Mouse (Mus musculus): ENCODE data around the gene Gpr37l1.
A peak's percentile ranks its signal among the peaks of the same experiment; 100 is the strongest.

The Gpr37l1 gene

GRCm38 (mm10) chr1:135147702-135148058 lies 19.8 kb downstream of the Gpr37l1 start:
- DNase-seq (ENCODE audit: low read depth), result no peak

DNA sequence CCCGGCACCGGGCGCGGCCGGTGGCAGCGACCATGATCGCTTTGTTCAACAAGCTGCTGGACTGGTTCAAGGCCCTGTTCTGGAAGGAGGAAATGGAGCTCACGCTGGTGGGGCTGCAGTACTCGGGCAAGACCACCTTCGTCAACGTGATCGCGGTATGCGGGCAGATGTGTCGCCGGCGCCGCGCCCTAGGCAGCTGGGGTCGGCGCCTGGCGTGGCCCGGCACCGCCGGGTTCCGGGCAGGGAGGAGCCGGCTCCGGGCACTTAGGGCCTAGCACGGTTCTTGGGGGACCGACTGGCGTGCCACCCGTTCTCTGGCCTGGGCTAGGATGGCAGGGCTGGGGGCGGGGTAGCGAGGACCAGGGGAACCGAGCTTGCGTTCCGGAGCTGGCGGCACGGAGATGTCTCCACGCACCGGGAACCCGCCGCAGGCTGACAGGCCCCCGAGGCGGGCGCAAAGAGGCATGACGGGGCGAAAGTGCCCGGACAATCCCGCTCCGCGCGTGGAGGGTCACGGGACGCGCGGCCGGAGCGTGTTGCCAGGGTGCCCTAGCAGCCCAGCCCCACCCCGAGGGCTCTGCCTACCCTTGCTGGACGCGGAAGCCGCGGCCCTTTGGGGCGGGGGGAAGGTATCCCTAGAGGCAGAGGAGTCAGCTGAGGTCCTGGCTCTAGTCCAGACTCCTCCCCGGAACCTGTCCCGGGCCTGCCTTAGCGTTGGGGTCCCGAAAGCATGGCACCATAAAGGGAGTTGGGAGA lies 20.4 kb downstream of the Gpr37l1 start:
- peak; percentile 94 for DNase-seq (ENCODE audit: low read depth)

DNA sequence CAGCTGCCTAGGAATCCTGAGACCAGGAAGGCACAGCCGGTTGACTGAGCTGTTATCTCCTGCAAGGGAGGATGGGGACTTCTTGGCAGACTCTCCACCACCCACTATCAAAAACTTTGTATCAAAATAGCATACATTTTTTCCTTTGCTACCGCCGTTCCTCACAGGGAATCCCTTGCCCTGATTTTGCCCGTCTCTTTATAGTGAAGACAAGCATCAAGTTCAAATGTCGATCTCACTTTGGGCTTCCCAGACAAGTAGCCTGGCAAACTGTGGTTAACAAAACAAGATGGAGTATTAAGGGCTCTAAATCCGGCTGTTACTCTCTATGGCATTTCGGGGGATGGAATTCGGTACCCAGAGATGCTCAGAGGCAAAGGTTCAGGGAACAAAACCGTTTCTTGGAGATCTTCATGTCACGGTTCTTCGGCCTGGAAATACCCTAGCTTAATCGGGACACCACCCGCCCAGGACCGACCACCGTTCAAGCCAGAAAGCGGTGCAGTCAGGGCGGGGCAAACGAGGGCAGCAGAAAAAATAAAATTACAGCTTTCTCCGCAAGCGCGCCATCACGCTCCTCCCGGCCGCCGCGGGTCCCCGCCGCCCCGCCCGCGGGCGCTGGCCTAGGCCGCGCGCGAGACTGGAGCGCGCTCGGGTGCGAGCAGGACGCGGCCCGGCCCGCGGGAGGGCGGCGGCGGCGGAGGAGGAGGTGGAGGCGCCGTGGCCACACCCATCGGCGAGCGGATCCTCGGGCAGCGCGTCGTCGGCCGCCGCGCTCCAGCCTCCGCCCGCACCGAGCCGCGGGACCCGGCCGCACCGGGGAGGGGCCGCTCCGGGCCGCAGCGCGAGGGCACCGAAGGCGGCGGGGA lies 21.2 kb downstream of the Gpr37l1 start, which contains the start of gene Arl8a:
Arl8a (plus strand) TSS at position 748 of the 869 bp plus-strand sequence.
- peak; percentile 93 for DNase-seq (ENCODE audit: low read depth)

GRCm38 (mm10) chr1:135143940-135144339 lies 23.5 kb downstream of the Gpr37l1 start:
- no peak for DNase-seq (ENCODE audit: low read depth)

- no peak for DNase-seq (ENCODE audit: low read depth)
These were observed 25.0 kb downstream of the Gpr37l1 start for GRCm38 (mm10) chr1:135142452-135142851.

GRCm38 (mm10) chr1:135139906-135140305 lies 27.6 kb downstream of the Gpr37l1 start:
- DNase-seq (ENCODE audit: low read depth), result no peak

DNA sequence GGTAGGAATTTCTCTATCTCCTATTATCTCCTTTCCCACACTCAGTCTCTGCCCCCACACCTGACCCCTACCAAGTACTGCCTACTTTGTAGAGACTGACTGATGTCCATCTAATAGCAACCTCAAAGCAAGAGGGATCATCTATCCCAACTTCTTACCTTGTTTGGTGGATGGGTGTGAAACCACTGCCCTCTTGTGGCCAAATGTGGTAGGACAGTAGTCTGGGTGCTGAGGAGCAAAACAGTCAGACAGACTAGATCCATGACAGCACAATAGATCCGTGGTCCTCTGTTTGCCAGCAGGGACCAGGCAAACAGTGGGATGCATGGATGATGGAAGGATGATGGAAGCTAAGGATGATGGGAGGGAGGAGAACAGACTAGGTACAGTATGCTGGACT lies 31.0 kb downstream of the Gpr37l1 start:
- DNase-seq (ENCODE audit: low read depth), result peak; percentile 91

DNA sequence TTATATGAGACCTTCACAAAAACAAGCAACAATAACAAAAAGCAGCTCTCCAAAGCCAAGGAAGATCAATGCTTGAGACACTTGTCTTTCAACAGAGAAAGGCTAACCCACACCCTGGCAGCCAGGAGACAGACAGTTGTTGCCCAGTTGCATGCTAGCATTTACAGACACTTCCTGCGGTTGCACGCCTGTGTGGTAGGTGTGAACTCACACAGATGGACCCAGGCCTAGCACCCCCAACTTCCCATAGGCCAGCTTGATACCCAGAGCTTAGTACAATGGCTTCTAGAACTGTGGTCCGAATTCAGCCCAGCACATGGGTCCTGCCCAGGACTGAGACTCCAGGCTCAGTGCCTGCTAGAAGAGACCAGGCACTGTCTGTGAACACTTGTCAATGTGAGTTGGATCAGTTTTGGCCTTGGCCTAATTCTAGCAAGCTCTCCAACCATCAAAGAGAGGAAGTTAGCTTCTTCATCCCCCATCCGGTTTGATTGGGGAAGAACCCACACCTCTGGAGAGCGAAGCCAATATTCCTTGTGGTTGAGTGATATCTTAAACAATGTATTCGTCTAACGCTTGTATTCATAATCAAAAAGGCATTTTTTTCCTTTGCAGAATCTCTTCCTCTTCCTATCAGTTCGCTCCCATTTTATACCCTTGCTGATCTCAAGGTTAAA lies 32.2 kb downstream of the Gpr37l1 start:
- no peak for DNase-seq (ENCODE audit: low read depth)

- DNase-seq (ENCODE audit: low read depth), result no peak
These were observed 33.6 kb downstream of the Gpr37l1 start for GRCm38 (mm10) chr1:135133678-135134435.

DNA sequence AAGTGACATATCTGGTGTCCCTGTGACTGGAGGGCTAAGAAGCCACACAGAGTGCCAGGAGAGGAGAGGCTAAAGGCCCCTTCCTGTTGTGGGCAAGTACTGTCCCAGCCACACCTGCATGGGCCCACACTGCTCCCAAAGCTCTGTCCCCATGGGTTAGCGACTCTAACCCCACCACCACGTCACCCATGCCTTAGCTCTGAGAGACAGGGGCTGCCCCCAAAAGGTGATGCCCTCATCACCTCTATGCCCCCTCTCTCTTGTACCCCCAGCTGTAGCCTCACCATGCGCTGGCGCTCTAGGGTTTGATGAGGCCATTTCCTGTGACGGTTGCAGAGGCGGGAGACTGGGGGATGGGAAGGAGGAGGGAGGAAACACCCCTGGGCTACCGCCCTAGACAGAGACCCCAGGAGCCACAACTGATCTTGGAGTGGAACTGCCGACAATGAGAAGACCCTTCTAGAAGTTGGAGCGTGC lies 34.5 kb downstream of the Gpr37l1 start:
- DNase-seq (ENCODE audit: low read depth), result no peak

GRCm38 (mm10) chr1:135132473-135132872 lies 35.0 kb downstream of the Gpr37l1 start, which contains the start of gene Ptpn7:
Gene Ptpn7, plus strand, starts transcription at chr1:135132700.
- DNase-seq (ENCODE audit: low read depth), result peak; percentile 63

DNA sequence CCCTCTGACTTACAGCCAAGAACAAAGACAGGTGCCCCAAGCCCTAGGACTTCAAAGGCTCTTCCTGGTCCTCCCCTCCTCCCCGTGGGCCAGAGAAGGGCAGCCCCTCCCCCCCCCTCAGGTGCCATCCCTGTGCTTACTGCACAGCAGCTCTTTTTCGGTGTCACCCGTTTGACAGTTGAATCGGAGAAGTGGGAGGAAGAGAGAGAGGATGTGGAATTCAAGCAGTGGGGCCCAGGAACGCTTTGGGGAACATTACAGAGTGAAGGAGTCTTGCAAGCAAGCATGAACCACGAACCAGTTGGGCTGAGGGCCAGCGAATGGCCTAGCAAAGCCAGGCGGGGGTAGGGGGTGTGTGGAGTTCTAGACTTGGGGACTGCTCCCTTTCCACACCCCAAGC lies 35.9 kb downstream of the Gpr37l1 start:
- no peak for DNase-seq (ENCODE audit: low read depth)

GRCm38 (mm10) chr1:135131034-135131433 lies 36.4 kb downstream of the Gpr37l1 start:
- no peak for DNase-seq (ENCODE audit: low read depth)

DNA sequence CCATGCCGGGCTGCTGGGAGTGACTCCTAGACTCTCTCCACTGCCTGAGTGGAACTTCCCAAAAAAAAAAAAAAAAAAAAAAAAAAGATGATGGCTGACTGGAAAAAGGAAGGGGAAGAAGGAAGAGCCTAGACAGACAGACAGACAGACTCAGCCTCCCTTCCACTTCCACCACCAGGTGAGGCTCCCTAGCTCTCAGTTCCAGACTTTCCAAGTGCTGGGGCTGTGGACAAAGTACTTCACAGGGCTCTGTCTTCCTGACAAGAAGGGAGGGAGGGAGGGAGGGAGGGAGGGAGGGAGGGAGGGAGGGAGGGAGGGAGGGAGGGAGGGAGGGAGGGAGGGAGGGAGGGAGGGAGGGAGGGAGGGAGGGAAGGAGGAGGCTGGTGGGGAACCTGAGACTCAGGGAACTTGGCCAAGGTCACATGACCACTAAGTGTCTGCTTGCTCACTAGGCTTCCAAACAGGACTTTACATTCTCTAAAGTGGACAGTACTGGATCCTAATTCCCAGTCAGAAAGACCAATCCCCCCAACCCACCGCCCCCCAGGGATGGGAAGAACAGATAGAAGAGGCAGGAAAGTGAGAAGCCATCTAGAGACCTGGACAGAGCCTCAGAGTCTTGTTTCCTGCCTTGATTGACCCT lies 37.0 kb downstream of the Gpr37l1 start:
- peak; percentile 68 for DNase-seq (ENCODE audit: low read depth)

- no peak for DNase-seq (ENCODE audit: low read depth)
These were observed 37.8 kb downstream of the Gpr37l1 start for GRCm38 (mm10) chr1:135129543-135130183.

DNA sequence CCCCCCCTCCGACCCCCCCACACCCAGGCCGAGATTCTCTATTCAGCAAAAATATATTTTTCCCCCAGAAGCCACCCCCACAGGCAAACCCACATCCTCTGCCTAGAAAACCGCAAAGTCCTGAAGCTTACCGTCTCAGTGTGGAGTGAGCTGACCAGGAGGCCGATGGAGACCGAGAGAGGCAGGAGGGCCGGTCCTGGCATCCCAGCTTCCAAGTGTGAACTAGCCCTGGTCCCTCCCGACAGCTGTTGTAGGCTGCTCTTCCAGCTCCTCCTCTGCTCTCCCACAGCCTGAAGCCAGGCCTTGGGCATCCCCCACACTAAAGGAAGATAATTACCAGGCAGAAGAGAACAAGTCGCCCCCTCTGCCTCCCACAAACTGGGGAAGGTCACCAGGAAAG lies 38.5 kb downstream of the Gpr37l1 start:
- no peak for DNase-seq (ENCODE audit: low read depth)

GRCm38 (mm10) chr1:135128011-135128441 lies 39.5 kb downstream of the Gpr37l1 start:
- no peak for DNase-seq (ENCODE audit: low read depth)

GRCm38 (mm10) chr1:135126443-135127027 lies 40.9 kb downstream of the Gpr37l1 start:
- peak; percentile 49 for DNase-seq (ENCODE audit: low read depth)

- DNase-seq (ENCODE audit: low read depth), result no peak
These were observed 41.5 kb downstream of the Gpr37l1 start for GRCm38 (mm10) chr1:135125990-135126389.

Data from NIH3T3 (cell line).